Mouse (Mus musculus) lung, adult 2 months (tissue): ENCODE measurements around the gene Cox8b.

ENCODE experiments used
- CTCF ChIP-seq: fragments of 200-500 bp; IDR thresholded peaks from 2 replicates; pipeline ENCODE4 v1.5.1; 2011; ENCODE audit warnings: mild to moderate bottlenecking, low read length, control low read depth; ENCODE audit not compliant: insufficient read depth
- POLR2A ChIP-seq: fragments of 200-500 bp; IDR thresholded peaks from 2 replicates; pipeline ENCODE4 v1.6.1; 2011; ENCODE audit warnings: low read depth, mild to moderate bottlenecking, control low read depth, low read length, borderline replicate concordance; ENCODE audit errors: extremely low read depth

- TF ChIP-seq CTCF (no peak), POLR2A (0 out of 2 replicates have a peak, but pooled peaks have one; percentile 8)
Measured at GRCm38 (mm10) chr7:140864761-140865160, 35.5 kb downstream of the Cox8b start.
